Mouse (Mus musculus) bone marrow, adult 2 months (tissue): Measurements from ENCODE around the gene Abhd5. TPM values are rescaled to one million over a fixed set of nuclear protein-coding genes. Genes with fewer than 3 reads are reported as not detected.
A peak's percentile ranks its signal among the peaks of the same experiment; 100 is the strongest.
"Not testable (repeated sequence)": the region's sequence is repeated elsewhere in the genome, so short reads cannot be mapped to it uniquely, and the experiment has no call there.

Experiments used
- H3K27ac ChIP-seq: fragments of 200-500 bp; 2 replicates; pipeline ENCODE4 v1.5.1; 2012; ENCODE audit warnings: low read depth, mild to moderate bottlenecking, control low read depth, inconsistent platforms, low read length; ENCODE audit not compliant: control insufficient read depth, poor library complexity, insufficient read depth
- H3K4me1 ChIP-seq: fragments of 200-500 bp; 2 replicates; pipeline ENCODE4 v1.6.1; 2011; ENCODE audit warnings: low read length; ENCODE audit not compliant: control insufficient read depth, insufficient read depth
- H3K4me3 ChIP-seq: fragments of 200-500 bp; replicated peaks from 2 replicates; pipeline ENCODE3; 2011; ENCODE audit warnings: mild to moderate bottlenecking, low read depth, low read length, control low read depth; ENCODE audit not compliant: control insufficient read depth
- CTCF ChIP-seq: fragments of 200-500 bp; IDR thresholded peaks from 2 replicates; pipeline ENCODE4 v1.5.1; 2011; ENCODE audit warnings: low read length, control low read depth; ENCODE audit not compliant: control insufficient read depth, insufficient read depth
- POLR2A ChIP-seq: fragments of 200-500 bp; IDR thresholded peaks from 2 replicates; pipeline ENCODE4 v1.6.1; 2011; ENCODE audit warnings: low read depth, mild to moderate bottlenecking, control low read depth, low read length, borderline replicate concordance; ENCODE audit not compliant: control insufficient read depth
- WGBS: fragments of 180-500 bp; shearing (Covaris S2); methylation state at CpG from one replicate; pipeline ENCODE4 v1.1.7; 2018; 5-methylcytosine and 5-hydroxymethylcytosine counted together
- polyA plus RNA-seq: library from polyadenylated mRNA; stranded (reverse); fragments of >200 nt; gene quantifications from 2 replicates; pipeline ENCODE4 v1.2.4, GENCODE M21; 2011; ENCODE audit warnings: low replicate concordance; ENCODE audit not compliant: missing spikeins, insufficient read depth, insufficient read length

The Abhd5 gene
- 18.9 and 24.3 TPM in 2 replicates for polyA plus RNA-seq

GRCm38 (mm10) chr9:122351303-122352024 lies at the start of gene Abhd5:
Gene Abhd5, plus strand, starts transcription at chr9:122351608.
- Histone ChIP-seq H3K4me1 (peaks cover 3% of the 10 kb centered on the region), H3K27ac (peak within 1 kb of the TSS; percentile 88)
- TF ChIP-seq POLR2A (peak; percentile 100), CTCF (peak; percentile 38; the same call in 1 of the 2 replicates)

GRCm38 (mm10) chr9:122305302-122305701 lies 46.1 kb upstream of the Abhd5 start:
- TF ChIP-seq POLR2A = no peak
- no peak for TF ChIP-seq CTCF
- WGBS = 41% methylated on average over 3 of the region's 3 CpGs
- Histone ChIP-seq H3K4me3 (peak overlapping the region; percentile 49), H3K27ac (peak overlapping the region; percentile 38; the same call in 1 of the 2 replicates), H3K4me1 (no peaks in the 10 kb centered on the region; the same call in 1 of the 2 replicates)

More at GRCm38 (mm10) chr9:122351303-122352024, at the start of gene Abhd5:
- whole genome bisulfite sequencing = 1% methylated on average over 84 of the region's 84 CpGs
- peak within 1 kb of the TSS; percentile 77 for H3K4me3 ChIP-seq

- H3K4me1 ChIP-seq = peaks cover 2% of the 10 kb centered on the region; the same call in 1 of the 2 replicates
- 40% methylated on average over 14 of the region's 14 CpGs for WGBS
Observed at GRCm38 (mm10) chr9:122309013-122309980, 42.1 kb upstream of the Abhd5 start.

GRCm38 (mm10) chr9:122310613-122311049 lies 40.8 kb upstream of the Abhd5 start:
- TF ChIP-seq POLR2A (no peak), CTCF (peak; percentile 99)

More at GRCm38 (mm10) chr9:122309013-122309980, 42.1 kb upstream of the Abhd5 start:
- Histone ChIP-seq H3K27ac (peak overlapping the region; percentile 79), H3K4me3 (no peak overlapping the region)
- TF ChIP-seq CTCF = no peak
- TF ChIP-seq POLR2A = no peak

GRCm38 (mm10) chr9:122311051-122311760 lies 40.2 kb upstream of the Abhd5 start:
- Histone ChIP-seq H3K27ac (no peak overlapping the region), H3K4me3 (no peak overlapping the region), H3K4me1 (peaks cover 2% of the 10 kb centered on the region; the same call in 1 of the 2 replicates)
- 57% methylated on average over 7 of the region's 7 CpGs for WGBS
- no peak for TF ChIP-seq CTCF

More at GRCm38 (mm10) chr9:122310613-122311049, 40.8 kb upstream of the Abhd5 start:
- peak overlapping the region; percentile 66 for H3K4me3 ChIP-seq
- H3K4me1 ChIP-seq = peaks cover 2% of the 10 kb centered on the region; the same call in 1 of the 2 replicates
- WGBS = under 1% methylated on average over 19 of the region's 19 CpGs
- no peak overlapping the region for H3K27ac ChIP-seq

- no peak overlapping the region for H3K27ac ChIP-seq
- TF ChIP-seq CTCF = no peak
- no peak for TF ChIP-seq POLR2A
- peaks cover 2% of the 10 kb centered on the region; the same call in 1 of the 2 replicates for H3K4me1 ChIP-seq
- no peak overlapping the region for H3K4me3 ChIP-seq
- WGBS = 20% methylated on average over 7 of the region's 7 CpGs
Observed at GRCm38 (mm10) chr9:122312296-122312990, 39.0 kb upstream of the Abhd5 start.

- H3K4me3 ChIP-seq, H3K27ac ChIP-seq, H3K4me1 ChIP-seq: not testable (repeated sequence)
- 30% methylated on average over 1 of the region's 1 CpGs for WGBS
Observed at GRCm38 (mm10) chr9:122313128-122313527, 38.3 kb upstream of the Abhd5 start.
